Mouse (Mus musculus) liver, adult 2 months (tissue): ENCODE measurements around the gene Mpg. TPM values are rescaled to one million over a fixed set of nuclear protein-coding genes. Genes with fewer than 3 reads are reported as not detected.

Source experiments
- DNase-seq: peaks from one replicate; pipeline ENCODE4 v3.0.0-alpha.2; 2011; ENCODE audit warnings: low read depth, low spot score; ENCODE audit errors: extremely low read depth
- H3K27ac ChIP-seq: fragments of 200-500 bp; replicated peaks from 2 replicates; pipeline ENCODE4 v1.5.1; 2012; ENCODE audit warnings: low read depth, mild to moderate bottlenecking, control low read depth, inconsistent platforms, low read length; ENCODE audit not compliant: insufficient read depth
- H3K27me3 ChIP-seq: fragments of 200-500 bp; 2 replicates; pipeline ENCODE4 v1.6.1; 2012; ENCODE audit warnings: mild to moderate bottlenecking, moderate library complexity, low read length, inconsistent platforms; ENCODE audit not compliant: control insufficient read depth, insufficient read depth
- H3K36me3 ChIP-seq: fragments of 200-500 bp; 2 replicates; pipeline ENCODE4 v1.6.1; 2012; ENCODE audit warnings: low read length, inconsistent platforms; ENCODE audit not compliant: control insufficient read depth, insufficient read depth
- H3K4me1 ChIP-seq: fragments of 200-500 bp; 2 replicates; pipeline ENCODE4 v1.6.1; 2011; ENCODE audit warnings: low read length; ENCODE audit not compliant: control insufficient read depth, insufficient read depth
- H3K4me3 ChIP-seq: fragments of 200-500 bp; 2 replicates; pipeline ENCODE4 v1.5.1; 2011; ENCODE audit warnings: low read depth, mild to moderate bottlenecking, control low read depth, low read length, moderate library complexity; ENCODE audit not compliant: insufficient read depth
- H3K79me2 ChIP-seq: fragments of 200-500 bp; 2 replicates; pipeline ENCODE4 v1.6.1; 2012; ENCODE audit warnings: inconsistent platforms, mild to moderate bottlenecking, low read length, moderate library complexity; ENCODE audit not compliant: control insufficient read depth, insufficient read depth
- H3K9ac ChIP-seq: fragments of 200-500 bp; 2 replicates; pipeline ENCODE4 v1.6.1; 2012; ENCODE audit warnings: low read depth, mild to moderate bottlenecking, control low read depth, inconsistent platforms, low read length
- CTCF ChIP-seq: fragments of 200-500 bp; IDR thresholded peaks from 2 replicates; pipeline ENCODE4 v1.5.1; 2011; ENCODE audit warnings: low read depth, low read length, control low read depth
- POLR2A ChIP-seq: fragments of 200-500 bp; IDR thresholded peaks from 2 replicates; pipeline ENCODE4 v1.6.1; 2011; ENCODE audit warnings: low read length, control low read depth; ENCODE audit not compliant: insufficient read depth; ENCODE audit errors: extremely low read depth
- WGBS: fragments of 180-500 bp; shearing (Covaris S2); methylation state at CpG from one replicate; pipeline ENCODE4 v1.1.7; 2018; 5-methylcytosine and 5-hydroxymethylcytosine counted together
- polyA plus RNA-seq: library from polyadenylated mRNA; depleted of rRNA; stranded (reverse); fragments of >200 nt; gene quantifications from 2 replicates; pipeline ENCODE4 v1.2.3, GENCODE M21; 2012
- total RNA-seq: library from RNA; depleted of rRNA; stranded (reverse); fragments of >200 nt; gene quantifications from 2 replicates; pipeline ENCODE4 v1.2.3, GENCODE M21; 2014

Mpg gene
- total and polyA plus RNA-seq, 2 experiments = 9.1 to 10.3 TPM

GRCm38 (mm10) chr11:32187256-32187655 lies 39.0 kb upstream of the Mpg start:
- no peak for TF ChIP-seq POLR2A
- no peak for TF ChIP-seq CTCF
- Histone ChIP-seq H3K36me3 (no peaks in the 10 kb centered on the region), H3K4me3 (no peak overlapping the region), H3K27me3 (no peaks in the 10 kb centered on the region), H3K27ac (no peak overlapping the region), H3K9ac (no peak overlapping the region), H3K79me2 (no peaks in the 10 kb centered on the region), H3K4me1 (no peaks in the 10 kb centered on the region)
- no peak for DNase-seq
- WGBS = 86% methylated on average over 4 of the region's 4 CpGs

GRCm38 (mm10) chr11:32188881-32189280 lies 37.4 kb upstream of the Mpg start:
- Histone ChIP-seq H3K79me2 (no peaks in the 10 kb centered on the region), H3K4me3 (no peak overlapping the region), H3K27me3 (no peaks in the 10 kb centered on the region), H3K9ac (no peak overlapping the region), H3K27ac (no peak overlapping the region), H3K4me1 (no peaks in the 10 kb centered on the region), H3K36me3 (no peaks in the 10 kb centered on the region)
- 85% methylated on average over 12 of the region's 12 CpGs for WGBS
- DNase-seq = no peak
- no peak for TF ChIP-seq CTCF
- no peak for TF ChIP-seq POLR2A

- Histone ChIP-seq H3K79me2 (no peaks in the 10 kb centered on the region), H3K27ac (no peak overlapping the region), H3K9ac (no peak overlapping the region), H3K36me3 (no peaks in the 10 kb centered on the region), H3K4me3 (no peak overlapping the region), H3K27me3 (no peaks in the 10 kb centered on the region), H3K4me1 (no peaks in the 10 kb centered on the region)
- TF ChIP-seq CTCF (no peak), POLR2A (no peak)
- no peak for DNase-seq
- WGBS = 80% methylated on average over 5 of the region's 5 CpGs
Measured at GRCm38 (mm10) chr11:32189434-32189833, 36.9 kb upstream of the Mpg start.

GRCm38 (mm10) chr11:32190119-32190518 lies 36.2 kb upstream of the Mpg start:
- Histone ChIP-seq H3K36me3 (no peaks in the 10 kb centered on the region), H3K27me3 (no peaks in the 10 kb centered on the region), H3K27ac (no peak overlapping the region), H3K4me3 (no peak overlapping the region), H3K79me2 (no peaks in the 10 kb centered on the region), H3K9ac (no peak overlapping the region), H3K4me1 (no peaks in the 10 kb centered on the region)
- no peak for TF ChIP-seq POLR2A
- TF ChIP-seq CTCF = no peak
- DNase-seq = no peak
- WGBS = 79% methylated on average over 9 of the region's 9 CpGs

- no peak for DNase-seq
- Histone ChIP-seq H3K27ac (no peak overlapping the region), H3K36me3 (no peaks in the 10 kb centered on the region), H3K79me2 (no peaks in the 10 kb centered on the region), H3K27me3 (no peaks in the 10 kb centered on the region), H3K4me3 (no peak overlapping the region), H3K9ac (no peak overlapping the region), H3K4me1 (no peaks in the 10 kb centered on the region)
- WGBS = 87% methylated on average over 13 of the region's 13 CpGs
- TF ChIP-seq CTCF (no peak), POLR2A (no peak)
Measured at GRCm38 (mm10) chr11:32190603-32191110, 35.6 kb upstream of the Mpg start.

- H3K27ac ChIP-seq = no peak overlapping the region
- no peaks in the 10 kb centered on the region for H3K79me2 ChIP-seq
- H3K4me1 ChIP-seq = no peaks in the 10 kb centered on the region
- H3K36me3 ChIP-seq = no peaks in the 10 kb centered on the region
- DNase-seq = no peak
- 91% methylated on average over 10 of the region's 10 CpGs for WGBS
- no peak for TF ChIP-seq POLR2A
- no peak for TF ChIP-seq CTCF
- no peak overlapping the region for H3K4me3 ChIP-seq
- no peak overlapping the region for H3K9ac ChIP-seq
- no peaks in the 10 kb centered on the region for H3K27me3 ChIP-seq
Measured at GRCm38 (mm10) chr11:32193156-32193555, 33.1 kb upstream of the Mpg start.
